Mouse (Mus musculus): Measurements from ENCODE around the gene Il12rb1. TPM values are rescaled to one million over a fixed set of nuclear protein-coding genes. Genes with fewer than 3 reads are reported as not detected.

Gene Il12rb1
- polyA plus RNA-seq, 1 experiment from 2014 or later: 1.6 TPM

- Histone ChIP-seq H3K36me3 (ENCODE audit: inconsistent target) (no peaks in the 10 kb centered on the region), H3K4me3 (ENCODE audit: inconsistent target) (no peak overlapping the region), H3K79me2 (ENCODE audit: inconsistent target) (no peaks in the 10 kb centered on the region), H3K27ac (no peak overlapping the region)
- WGBS (ENCODE audit: missing documents): 96% methylated on average over 4 of the region's 4 CpGs
Measured at GRCm38 (mm10) chr8:70850947-70851346, 42.7 kb downstream of the Il12rb1 start.

- 91% methylated on average over 6 of the region's 6 CpGs for WGBS (ENCODE audit: missing documents)
- H3K27ac ChIP-seq: no peak overlapping the region
Measured at GRCm38 (mm10) chr8:70851837-70852236, 43.6 kb downstream of the Il12rb1 start.

GRCm38 (mm10) chr8:70852595-70853231, 44.5 kb downstream of the Il12rb1 start:
- no peak overlapping the region for H3K4me3 ChIP-seq (ENCODE audit: inconsistent target)
- no peaks in the 10 kb centered on the region for H3K36me3 ChIP-seq (ENCODE audit: inconsistent target)
- no peak overlapping the region for H3K27ac ChIP-seq
- 96% methylated on average over 39 of the region's 41 CpGs for WGBS (ENCODE audit: missing documents)
- no peaks in the 10 kb centered on the region for H3K79me2 ChIP-seq (ENCODE audit: inconsistent target)

More at GRCm38 (mm10) chr8:70851837-70852236, 43.6 kb downstream of the Il12rb1 start:
- no peak overlapping the region for H3K4me3 ChIP-seq (ENCODE audit: inconsistent target)
- no peaks in the 10 kb centered on the region for H3K79me2 ChIP-seq (ENCODE audit: inconsistent target)
- H3K36me3 ChIP-seq (ENCODE audit: inconsistent target): no peaks in the 10 kb centered on the region

GRCm38 (mm10) chr8:70853863-70854262, 45.6 kb downstream of the Il12rb1 start:
- Histone ChIP-seq H3K36me3 (ENCODE audit: inconsistent target) (no peaks in the 10 kb centered on the region), H3K79me2 (ENCODE audit: inconsistent target) (no peaks in the 10 kb centered on the region), H3K27ac (0 out of 2 replicates have a peak overlapping the region, but pooled peaks have one; percentile 4), H3K4me3 (ENCODE audit: inconsistent target) (no peak overlapping the region)
- 0% methylated on average over 2 of the region's 2 CpGs for WGBS (ENCODE audit: missing documents)

- Histone ChIP-seq H3K27ac (no peak overlapping the region), H3K4me3 (ENCODE audit: inconsistent target) (no peak overlapping the region), H3K36me3 (ENCODE audit: inconsistent target) (no peaks in the 10 kb centered on the region), H3K79me2 (ENCODE audit: inconsistent target) (no peaks in the 10 kb centered on the region)
- 94% methylated on average over 5 of the region's 5 CpGs for WGBS (ENCODE audit: missing documents)
Measured at GRCm38 (mm10) chr8:70856028-70856427, 47.8 kb downstream of the Il12rb1 start.

GRCm38 (mm10) chr8:70856541-70857197, 48.4 kb downstream of the Il12rb1 start:
- no peaks in the 10 kb centered on the region for H3K79me2 ChIP-seq (ENCODE audit: inconsistent target)
- H3K36me3 ChIP-seq (ENCODE audit: inconsistent target): no peaks in the 10 kb centered on the region
- H3K27ac ChIP-seq: no peak overlapping the region
- WGBS (ENCODE audit: missing documents): 31% methylated on average over 23 of the region's 33 CpGs
- H3K4me3 ChIP-seq (ENCODE audit: inconsistent target): no peak overlapping the region

GRCm38 (mm10) chr8:70857516-70857915, 49.3 kb downstream of the Il12rb1 start:
- WGBS (ENCODE audit: missing documents): 68% methylated on average over 4 of the region's 4 CpGs
- Histone ChIP-seq H3K4me3 (ENCODE audit: inconsistent target) (no peak overlapping the region), H3K36me3 (ENCODE audit: inconsistent target) (no peaks in the 10 kb centered on the region), H3K79me2 (ENCODE audit: inconsistent target) (no peaks in the 10 kb centered on the region), H3K27ac (no peak overlapping the region)

GRCm38 (mm10) chr8:70862824-70863641, 54.8 kb downstream of the Il12rb1 start, which contains the start of gene Kcnn1:
Kcnn1 (minus strand) TSS chr8:70863258.
- no peak within 1 kb of the TSS for H3K27ac ChIP-seq
- no peaks in the 10 kb centered on the region for H3K79me2 ChIP-seq (ENCODE audit: inconsistent target)
- no peaks in the 10 kb centered on the region for H3K36me3 ChIP-seq (ENCODE audit: inconsistent target)
- no peak within 1 kb of the TSS for H3K4me3 ChIP-seq (ENCODE audit: inconsistent target)
- 3% methylated on average over 55 of the region's 55 CpGs for WGBS (ENCODE audit: missing documents)

- H3K4me3 ChIP-seq (ENCODE audit: inconsistent target): no peak overlapping the region
- H3K79me2 ChIP-seq (ENCODE audit: inconsistent target): no peaks in the 10 kb centered on the region
Measured at GRCm38 (mm10) chr8:70863956-70864711, 55.9 kb downstream of the Il12rb1 start.

GRCm38 (mm10) chr8:70864712-70865221, 56.5 kb downstream of the Il12rb1 start:
- no peaks in the 10 kb centered on the region for H3K79me2 ChIP-seq (ENCODE audit: inconsistent target)
- 2% methylated on average over 24 of the region's 24 CpGs for WGBS (ENCODE audit: missing documents)
- no peak overlapping the region for H3K27ac ChIP-seq
- peak overlapping the region; percentile 29 for H3K4me3 ChIP-seq (ENCODE audit: inconsistent target)
- H3K36me3 ChIP-seq (ENCODE audit: inconsistent target): no peaks in the 10 kb centered on the region

More at GRCm38 (mm10) chr8:70863956-70864711, 55.9 kb downstream of the Il12rb1 start:
- 3% methylated on average over 46 of the region's 46 CpGs for whole genome bisulfite sequencing (ENCODE audit: missing documents)
- no peaks in the 10 kb centered on the region for H3K36me3 ChIP-seq (ENCODE audit: inconsistent target)
- H3K27ac ChIP-seq: no peak overlapping the region

GRCm38 (mm10) chr8:70865350-70866000, 57.2 kb downstream of the Il12rb1 start:
- under 1% methylated on average over 44 of the region's 46 CpGs for WGBS (ENCODE audit: missing documents)
- H3K36me3 ChIP-seq (ENCODE audit: inconsistent target): no peaks in the 10 kb centered on the region
- no peak overlapping the region for H3K27ac ChIP-seq
- H3K79me2 ChIP-seq (ENCODE audit: inconsistent target): no peaks in the 10 kb centered on the region
- H3K4me3 ChIP-seq (ENCODE audit: inconsistent target): peak overlapping the region; percentile 29

GRCm38 (mm10) chr8:70866001-70866520, 57.8 kb downstream of the Il12rb1 start:
- no peaks in the 10 kb centered on the region for H3K79me2 ChIP-seq (ENCODE audit: inconsistent target)
- 22% methylated on average over 12 of the region's 12 CpGs for WGBS (ENCODE audit: missing documents)
- peak overlapping the region; percentile 29; the same call in 1 of the 2 replicates for H3K4me3 ChIP-seq (ENCODE audit: inconsistent target)
- no peak overlapping the region for H3K27ac ChIP-seq
- H3K36me3 ChIP-seq (ENCODE audit: inconsistent target): no peaks in the 10 kb centered on the region

GRCm38 (mm10) chr8:70866566-70866965, 58.3 kb downstream of the Il12rb1 start:
- no peak overlapping the region for H3K27ac ChIP-seq
- 92% methylated on average over 7 of the region's 7 CpGs for WGBS (ENCODE audit: missing documents)
- H3K4me3 ChIP-seq (ENCODE audit: inconsistent target): no peak overlapping the region
- H3K79me2 ChIP-seq (ENCODE audit: inconsistent target): peaks cover 3% of the 10 kb centered on the region; the same call in 1 of the 2 replicates
- H3K36me3 ChIP-seq (ENCODE audit: inconsistent target): no peaks in the 10 kb centered on the region
